Mouse (Mus musculus) adipocyte (in vitro differentiated cells): ENCODE measurements at regions not wholly inside any gene's neighbourhood (a gene's known extent, or its start where the extent isn't known, plus 50 kb on each side); places are given as distances from the start of the nearest gene placed in this dataset.

Source experiments
- DNase-seq: peaks from one replicate; pipeline ENCODE4 v3.0.0-alpha.2; 2016; ENCODE audit warnings: low spot score

DNA sequence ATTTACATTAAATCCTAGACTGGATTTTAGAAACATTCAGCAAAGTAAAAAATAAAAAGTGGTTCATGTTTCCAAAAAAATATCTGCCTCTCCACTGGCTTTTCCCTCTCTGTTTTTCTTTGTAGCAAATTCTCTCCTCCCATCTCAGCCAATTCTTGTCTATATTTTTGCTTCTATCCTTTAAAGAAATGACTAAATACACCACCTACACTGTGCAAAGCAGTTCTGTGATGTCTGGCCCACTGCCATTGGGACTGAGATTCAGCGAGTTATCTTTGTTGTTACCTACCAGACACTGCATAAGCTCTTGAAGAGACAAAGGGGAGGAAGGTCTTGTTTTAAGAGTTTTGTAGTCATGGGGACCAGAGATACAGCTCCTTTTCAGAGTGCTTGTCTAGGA lies 835.8 kb upstream of the Klhl29 start:
- DNase-seq = no peak

DNA sequence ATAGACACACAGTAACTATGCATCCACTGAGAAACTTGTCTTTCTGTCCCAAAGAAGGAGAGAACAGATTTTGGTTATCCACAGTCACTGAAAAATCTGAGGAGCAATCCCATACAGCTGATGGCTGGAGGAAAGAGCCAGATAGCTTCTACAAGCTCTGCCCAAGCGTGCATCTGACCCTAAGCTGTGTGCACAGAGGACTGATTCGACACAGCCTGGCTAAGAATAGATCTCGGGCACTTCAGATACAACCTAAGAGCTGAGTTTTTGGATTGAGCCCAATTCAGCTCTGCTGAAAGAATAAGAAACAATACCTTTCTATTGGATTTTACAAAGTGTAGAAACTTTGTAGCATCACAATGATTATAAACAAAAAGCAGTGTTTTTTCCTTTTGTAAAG lies 813.8 kb upstream of the Klhl29 start:
- no peak for DNase-seq

DNA sequence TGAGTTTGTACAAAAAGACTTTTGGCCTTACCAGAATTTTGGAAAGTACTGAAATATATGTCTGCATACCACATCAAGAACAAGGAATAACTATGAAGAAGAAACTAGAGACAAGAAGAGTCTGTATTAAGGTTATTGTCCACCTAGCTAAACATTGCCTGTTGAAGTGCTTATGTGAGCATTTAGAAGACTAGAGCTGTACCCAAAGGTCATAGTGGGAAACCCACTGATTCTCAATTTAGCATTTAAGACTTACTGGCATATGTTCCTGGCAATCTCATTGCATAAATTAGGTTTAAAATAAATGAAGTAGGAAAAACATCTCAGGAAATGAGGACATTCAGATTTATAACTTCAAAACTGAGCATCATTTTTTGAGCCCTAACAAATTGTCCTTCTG lies 793.3 kb upstream of the Klhl29 start:
- DNase-seq = no peak

GRCm38 (mm10) chr12:6154287-6154686 lies 778.8 kb upstream of the Klhl29 start:
- no peak for DNase-seq

- no peak for DNase-seq
These were observed 776.0 kb upstream of the Klhl29 start for GRCm38 (mm10) chr12:6151476-6151875.

DNA sequence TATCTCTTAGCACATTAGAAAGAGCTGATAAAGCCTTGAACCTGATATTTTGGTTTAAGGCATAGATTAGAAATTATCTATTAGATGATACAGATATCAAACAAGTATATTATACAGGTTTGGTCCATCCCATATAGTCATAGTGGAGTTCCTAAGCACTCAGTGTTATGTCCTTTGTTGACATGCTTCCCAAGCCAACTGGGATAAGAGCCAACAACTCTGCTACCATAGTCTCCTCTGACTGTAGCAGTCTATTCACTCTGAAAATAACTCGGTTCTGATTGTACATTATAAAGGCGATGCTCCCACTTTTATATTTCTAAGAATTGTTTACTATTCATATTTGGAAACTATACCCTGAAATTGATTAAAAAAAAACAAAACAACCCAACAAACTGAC lies 757.0 kb upstream of the Klhl29 start:
- no peak for DNase-seq

- no peak for DNase-seq
These were observed 744.1 kb upstream of the Klhl29 start for GRCm38 (mm10) chr12:6119557-6119956.

DNA sequence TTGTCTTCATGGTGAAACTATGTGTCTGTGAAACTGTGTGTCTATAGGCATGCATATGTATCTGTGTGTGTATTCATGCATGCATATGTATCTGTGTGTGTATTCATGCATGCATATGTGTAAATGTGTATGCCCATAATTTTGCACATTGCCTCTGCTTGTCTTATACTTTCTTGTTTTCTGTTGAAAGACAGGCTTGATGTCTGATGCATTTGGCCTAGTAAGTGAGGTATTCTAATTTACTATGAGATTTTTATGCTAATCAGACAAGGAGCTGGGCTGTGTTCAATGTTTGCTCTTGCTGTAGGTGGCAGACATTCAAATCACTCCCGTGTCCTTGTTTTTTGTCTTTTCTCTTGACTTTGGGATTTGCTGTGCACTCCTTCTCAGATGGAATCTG lies 739.8 kb upstream of the Klhl29 start:
- no peak for DNase-seq

DNA sequence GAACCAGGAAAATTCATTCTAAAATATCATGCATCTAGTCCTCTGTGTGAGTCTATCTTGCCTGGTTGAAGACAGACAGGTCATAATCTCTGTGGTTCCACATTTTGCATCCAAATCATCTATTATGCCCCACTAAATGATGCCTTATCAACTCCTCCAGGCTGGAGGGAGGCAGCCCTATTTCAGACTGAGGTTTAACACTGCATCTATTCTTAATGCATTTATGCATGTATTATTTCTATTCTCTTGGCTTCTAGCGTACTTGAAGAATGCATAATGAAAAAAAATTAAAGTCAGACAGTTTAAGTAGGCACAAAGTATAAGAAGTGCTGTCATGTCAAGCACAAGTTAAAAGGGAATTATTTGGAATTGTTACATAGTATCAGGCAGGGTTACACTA lies 721.8 kb upstream of the Klhl29 start:
- DNase-seq = no peak

- DNase-seq = no peak
These were observed 712.3 kb upstream of the Klhl29 start for GRCm38 (mm10) chr12:6087627-6088350.

GRCm38 (mm10) chr12:6087071-6087470 lies 711.6 kb upstream of the Klhl29 start:
- no peak for DNase-seq

DNA sequence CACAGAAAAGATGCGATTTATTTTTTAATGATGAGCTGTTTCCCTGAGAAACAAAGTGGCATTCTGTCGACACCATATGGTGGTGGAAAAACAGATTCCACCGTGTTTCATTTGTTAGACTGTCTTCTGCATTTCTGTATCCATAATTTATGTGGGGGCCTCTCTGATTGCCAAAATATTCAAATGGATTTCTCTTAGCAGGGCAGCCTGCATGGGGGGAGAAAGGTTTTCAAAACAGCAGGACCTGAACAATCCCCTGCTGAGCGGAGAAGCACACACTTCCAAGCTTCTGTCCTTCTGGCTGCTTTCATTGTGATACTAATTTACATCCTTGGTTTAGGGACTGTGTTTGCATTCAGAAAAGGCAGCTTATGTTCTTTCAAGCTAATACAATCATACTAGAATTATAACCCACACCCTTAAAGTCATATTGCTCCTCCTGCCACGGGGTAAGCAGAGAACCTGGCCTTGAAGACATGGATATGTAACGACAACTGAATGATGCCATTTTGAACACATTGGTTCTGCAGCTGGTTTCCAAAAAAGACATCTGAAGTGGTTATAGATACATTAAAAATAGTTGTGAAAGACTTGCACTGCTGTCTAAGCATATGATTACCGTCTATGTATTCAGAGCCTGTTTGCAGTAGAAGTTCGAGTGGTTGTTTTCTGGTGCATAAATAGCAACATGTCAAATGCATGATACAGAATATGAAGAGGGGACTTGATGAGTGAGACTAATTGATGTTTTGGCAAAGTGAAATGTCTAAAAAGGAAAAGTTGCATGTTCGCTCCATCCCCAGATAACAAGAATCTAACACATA lies 671.6 kb upstream of the Klhl29 start:
- no peak for DNase-seq

- DNase-seq = no peak
These were observed 670.6 kb upstream of the Klhl29 start for GRCm38 (mm10) chr12:6046110-6046509.

GRCm38 (mm10) chr12:6042326-6042725 lies 666.8 kb upstream of the Klhl29 start:
- DNase-seq = no peak

GRCm38 (mm10) chr12:6024111-6024510 lies 648.6 kb upstream of the Klhl29 start:
- no peak for DNase-seq

- no peak for DNase-seq
These were observed 647.0 kb upstream of the Klhl29 start for GRCm38 (mm10) chr12:6022490-6022889.

DNA sequence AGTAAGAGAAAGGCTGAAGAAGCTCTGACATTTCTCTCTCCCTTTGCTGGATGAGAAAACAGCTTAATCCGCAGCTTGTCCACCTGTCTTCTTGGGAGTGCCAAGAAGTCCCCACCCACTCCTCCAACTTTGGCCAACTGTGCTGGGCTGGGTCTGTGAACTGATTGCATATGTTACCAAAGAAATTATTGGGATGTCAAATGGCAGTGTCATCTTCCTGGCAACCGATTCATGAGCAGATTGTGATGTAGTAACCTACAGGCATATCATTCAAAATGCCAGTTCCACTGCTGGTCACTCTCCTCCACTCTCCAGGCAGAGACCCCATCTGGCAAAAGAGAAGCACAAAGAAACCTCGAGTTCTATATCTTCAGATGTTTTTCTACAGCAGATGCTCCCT lies 625.5 kb upstream of the Klhl29 start:
- no peak for DNase-seq

GRCm38 (mm10) chr12:5997366-5997765 lies 621.9 kb upstream of the Klhl29 start:
- no peak for DNase-seq

- DNase-seq = no peak
These were observed 621.2 kb upstream of the Klhl29 start for GRCm38 (mm10) chr12:5996672-5997071.

- DNase-seq = no peak
These were observed 608.6 kb upstream of the Klhl29 start for GRCm38 (mm10) chr12:5983937-5984610.

DNA sequence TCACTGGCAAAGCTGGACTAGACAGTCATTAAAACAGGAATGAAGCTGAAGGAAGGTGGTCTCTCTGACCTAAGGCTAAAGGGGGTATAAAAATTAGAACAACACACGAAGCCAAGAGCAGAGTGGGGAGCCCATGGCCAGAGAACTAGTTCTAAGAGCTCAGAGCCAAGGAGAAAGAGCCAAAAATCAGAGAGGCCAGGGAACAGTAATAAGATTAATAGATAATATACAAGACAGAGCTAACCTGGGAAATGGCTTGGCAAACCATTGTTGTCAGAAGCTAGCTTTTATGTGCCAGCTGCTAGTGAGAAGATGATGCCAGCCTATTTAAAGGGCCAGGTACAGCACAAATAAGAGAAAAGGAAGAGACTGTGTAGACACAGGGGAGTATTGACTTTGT lies 606.6 kb upstream of the Klhl29 start:
- no peak for DNase-seq

DNA sequence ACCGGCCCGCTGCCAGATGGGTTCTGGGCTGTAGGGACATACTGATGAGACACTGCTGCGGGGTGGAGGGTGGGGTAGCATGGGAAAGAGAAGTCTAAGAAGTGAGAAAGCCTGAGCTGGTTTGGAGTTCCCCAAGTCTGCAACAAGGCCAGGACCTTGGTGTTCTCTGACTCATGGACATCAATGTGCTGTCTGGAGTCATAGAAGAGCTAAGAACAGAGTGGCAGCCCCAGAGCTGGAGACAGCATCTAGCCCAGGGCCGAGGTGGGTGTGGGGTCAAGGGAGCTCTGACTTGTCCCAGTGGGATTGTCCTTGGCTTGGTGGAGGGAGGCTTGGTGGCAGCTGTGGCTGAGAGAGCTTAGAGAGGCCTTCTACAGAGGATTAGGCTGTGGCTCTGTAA lies 600.4 kb upstream of the Klhl29 start:
- no peak for DNase-seq

GRCm38 (mm10) chr12:5969556-5969955 lies 594.1 kb upstream of the Klhl29 start:
- no peak for DNase-seq
